Mouse (Mus musculus) Patski (cell line): ENCODE measurements around the gene Dync1i1. TPM values are rescaled to one million over a fixed set of nuclear protein-coding genes. Genes with fewer than 3 reads are reported as not detected.
A peak's percentile ranks its signal among the peaks of the same experiment; 100 is the strongest.
"Not testable (repeated sequence)": the region's sequence is repeated elsewhere in the genome, so short reads cannot be mapped to it uniquely, and the experiment has no call there.

ENCODE experiments used
- ATAC-seq: fragments of 100-300 bp; one replicate; pipeline ENCODE4 v1.8.0; 2021
- CTCF ChIA-PET: fragments of 350-600 bp; sonication (Branson Sonifier 250); formaldehyde crosslinking; loops from one replicate; lab custom pipeline; 2022; ENCODE audit warnings: inconsistent platforms; lab: Charles Lee
- POLR2A ChIA-PET: fragments of 350-600 bp; sonication (Branson Sonifier 250); formaldehyde crosslinking; loops from one replicate; lab custom pipeline; 2022; ENCODE audit warnings: antibody characterized with exemption, inconsistent platforms; lab: Charles Lee
- DNase-seq: peaks from one replicate; pipeline ENCODE4 v3.0.0-alpha.2; 2011; ENCODE audit warnings: low read depth, low spot score
- H3K27me3 ChIP-seq: fragments of 371-371 bp; one replicate; pipeline ENCODE4 v1.5.1; 2021
- CTCF ChIP-seq: fragments of 100-300 bp; IDR thresholded peaks from one replicate; pipeline ENCODE4 v1.5.1; 2021
- in situ Hi-C: fragments of 300-500 bp; cut with MboI; formaldehyde crosslinking; loops from 3 replicates; pipeline ENCODE4 v1.11.1; 2018; ENCODE audit warnings: low pct_unique_long_range_greater_than_20kb, mixed read lengths
- polyA plus RNA-seq: library from polyadenylated mRNA; unstranded; gene quantifications from one replicate; pipeline ENCODE4 v1.2.3, GENCODE M21; 2021

The Dync1i1 gene
- 2.2 TPM for polyA plus RNA-seq

- TF ChIP-seq CTCF, result no peak
- DNase-seq, result no peak
- POLR2A ChIA-PET, result no interaction called here
- ATAC-seq, result peak; percentile 69
- H3K27me3 ChIP-seq, result peaks cover 36% of the 10 kb centered on the region
- in situ Hi-C loops, result no loop called here
- CTCF ChIA-PET, result interaction anchor here (1.3 kb wide), 1 partner anchor 10 kb away, joined by 3 read pairs; no protein-coding TSS in a partner anchor
Measured at GRCm38 (mm10) chr6:5725611-5726236, at the start of gene Dync1i1. Gene Dync1i1, plus strand, starts transcription at chr6:5725639.

- no peaks in the 10 kb centered on the region for H3K27me3 ChIP-seq
- DNase-seq (no peak), ATAC-seq (no peak)
- TF ChIP-seq CTCF, result no peak
- POLR2A ChIA-PET, result no interaction called here
- in situ Hi-C loops, result no loop called here
- CTCF ChIA-PET, result no interaction called here
Measured at GRCm38 (mm10) chr6:5679738-5680137, 45.7 kb upstream of the Dync1i1 start.

- ChIA-PET POLR2A (no interaction called here), CTCF (no interaction called here)
- no peak for TF ChIP-seq CTCF
- in situ Hi-C loops, result no loop called here
- no peak for ATAC-seq
- peaks cover 4% of the 10 kb centered on the region for H3K27me3 ChIP-seq
- no peak for DNase-seq
Measured at GRCm38 (mm10) chr6:5701826-5702225, 23.6 kb upstream of the Dync1i1 start.

DNA sequence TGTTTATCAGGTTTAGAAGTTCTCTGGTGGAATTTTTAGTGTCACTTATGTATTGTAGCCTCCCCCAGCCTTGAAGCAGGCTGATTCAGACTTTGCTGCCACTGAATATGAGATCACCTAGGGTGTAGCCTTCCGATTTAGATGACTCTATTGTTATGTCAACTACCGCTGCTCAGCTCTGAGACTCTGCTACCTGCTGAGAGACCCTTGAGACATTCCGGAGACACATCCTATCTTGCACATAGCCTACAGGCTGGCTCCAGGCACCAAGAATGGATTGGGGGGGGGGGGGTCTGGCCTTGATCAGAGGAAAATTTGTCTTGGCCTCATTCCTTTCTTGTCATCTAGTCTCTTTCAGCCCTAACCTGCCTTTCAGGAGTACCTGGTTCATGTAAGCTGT is 17.5 kb upstream of the Dync1i1 start:
- ATAC-seq, POLR2A ChIA-PET, CTCF ChIA-PET, H3K27me3 ChIP-seq, in situ Hi-C loops, DNase-seq: not testable (repeated sequence)

DNA sequence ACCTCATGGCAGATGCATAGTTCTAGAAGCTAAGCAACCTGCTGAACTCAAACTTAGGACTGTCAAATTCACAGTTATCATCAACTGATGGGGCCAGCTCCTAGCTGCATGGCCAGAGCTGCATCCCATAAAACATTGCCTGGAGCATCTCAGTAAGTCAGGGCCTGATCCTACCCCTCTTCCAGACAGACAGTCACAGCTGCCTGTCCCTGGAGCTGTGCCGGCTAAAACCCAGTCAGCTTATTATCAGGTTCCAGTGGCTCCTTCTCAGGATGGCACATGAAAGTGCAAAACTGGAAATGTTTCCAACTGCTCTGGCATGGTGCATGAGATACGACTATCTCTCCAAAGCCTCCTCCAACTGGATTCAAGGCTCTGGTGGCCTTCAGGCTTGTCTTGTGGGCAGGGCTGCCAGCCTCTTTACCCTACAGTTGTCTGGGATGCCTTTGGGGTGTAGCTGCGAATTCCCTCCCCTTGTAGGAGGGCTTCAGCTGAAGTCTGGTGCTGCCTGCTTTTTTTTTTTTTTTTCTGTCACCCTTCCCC is 15.3 kb upstream of the Dync1i1 start:
- H3K27me3 ChIP-seq, result peaks cover 20% of the 10 kb centered on the region
- no peak for TF ChIP-seq CTCF
- DNase-seq, result no peak
- ATAC-seq, result no peak
- ChIA-PET CTCF (no interaction called here), POLR2A (no interaction called here)
- in situ Hi-C loops, result no loop called here

DNA sequence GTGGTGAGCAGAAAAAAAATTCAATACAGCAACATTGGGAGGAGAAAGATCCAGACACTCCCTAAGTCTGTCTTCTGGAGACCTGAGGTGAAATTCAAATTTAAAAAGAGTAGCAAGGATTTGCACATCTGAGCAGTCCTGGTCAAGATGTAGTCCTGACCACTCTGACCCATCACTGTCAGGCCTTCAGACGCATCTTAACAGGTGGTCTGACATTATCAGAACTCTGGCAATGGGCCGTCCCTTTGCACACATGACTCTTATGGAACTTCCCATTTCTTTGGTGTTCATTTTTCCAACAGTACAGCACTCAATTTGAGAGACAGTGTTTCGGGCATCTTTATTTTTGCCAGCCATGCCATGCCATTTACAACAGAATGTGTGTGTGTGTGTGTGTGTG is 12.8 kb upstream of the Dync1i1 start:
- peaks cover 36% of the 10 kb centered on the region for H3K27me3 ChIP-seq
- ChIA-PET CTCF (no interaction called here), POLR2A (no interaction called here)
- TF ChIP-seq CTCF, result no peak
- ATAC-seq (no peak), DNase-seq (no peak)
- in situ Hi-C loops, result no loop called here

GRCm38 (mm10) chr6:5715101-5715618 is 10.3 kb upstream of the Dync1i1 start:
- ATAC-seq (no peak), DNase-seq (no peak)
- CTCF ChIA-PET, result no interaction called here
- in situ Hi-C loops, result no loop called here
- no peak for TF ChIP-seq CTCF
- POLR2A ChIA-PET, result no interaction called here
- H3K27me3 ChIP-seq, result peaks cover 42% of the 10 kb centered on the region

GRCm38 (mm10) chr6:5718955-5719354 is 6.5 kb upstream of the Dync1i1 start:
- in situ Hi-C loops, result no loop called here
- ATAC-seq (no peak), DNase-seq (no peak)
- CTCF ChIA-PET, result no interaction called here
- TF ChIP-seq CTCF, result no peak
- H3K27me3 ChIP-seq, result peaks cover 47% of the 10 kb centered on the region
- POLR2A ChIA-PET, result no interaction called here

DNA sequence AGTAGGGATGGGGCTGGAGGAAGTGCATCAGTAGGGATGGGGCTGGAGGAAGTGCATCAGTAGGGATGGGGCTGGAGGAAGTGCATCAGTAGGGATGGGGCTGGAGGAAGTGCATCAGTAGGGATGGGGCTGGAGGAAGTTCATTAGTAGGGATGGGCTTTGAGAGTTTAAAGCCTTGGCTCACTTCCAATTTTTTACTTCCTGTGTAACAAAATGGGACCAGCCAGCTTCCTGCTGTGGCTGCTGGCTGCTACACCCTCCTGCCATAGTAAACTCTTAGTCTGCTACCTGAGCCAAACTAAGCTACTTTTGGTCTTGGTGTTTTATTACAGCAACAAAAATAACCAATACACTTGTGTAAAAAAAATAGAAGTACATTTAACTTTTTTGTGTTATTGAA is 4.7 kb upstream of the Dync1i1 start:
- POLR2A ChIA-PET, DNase-seq, CTCF ChIA-PET, in situ Hi-C loops, ATAC-seq: not testable (repeated sequence)
- peaks cover 47% of the 10 kb centered on the region for H3K27me3 ChIP-seq

DNA sequence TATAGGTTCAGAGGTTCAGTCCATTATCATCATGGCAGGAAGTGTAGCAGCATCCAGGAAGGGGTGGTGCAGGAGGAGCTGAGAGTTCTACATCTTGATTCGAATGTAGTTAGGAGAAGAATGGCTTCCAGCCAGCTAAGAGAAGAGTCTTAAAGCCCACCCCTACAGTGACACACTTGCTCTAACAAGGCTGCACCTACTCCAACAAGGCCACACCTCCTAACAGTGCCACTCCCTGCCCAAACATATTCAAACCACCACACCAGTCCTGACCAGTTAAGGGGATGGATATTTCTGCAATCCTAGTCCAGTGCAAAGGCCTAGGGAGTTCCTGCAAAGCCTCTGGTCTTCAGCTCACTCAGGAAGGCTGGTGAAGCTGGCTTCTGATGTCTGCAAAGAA is 1.5 kb upstream of the Dync1i1 start:
- ATAC-seq (no peak), DNase-seq (no peak)
- H3K27me3 ChIP-seq, result peaks cover 42% of the 10 kb centered on the region
- in situ Hi-C loops, result no loop called here
- ChIA-PET POLR2A (no interaction called here), CTCF (no interaction called here)
- TF ChIP-seq CTCF, result no peak

- no peak for ATAC-seq
- CTCF ChIA-PET, result no interaction called here
- POLR2A ChIA-PET, result no interaction called here
- peaks cover 31% of the 10 kb centered on the region for H3K27me3 ChIP-seq
- DNase-seq, result no peak
- no peak for TF ChIP-seq CTCF
- in situ Hi-C loops, result no loop called here
Measured at GRCm38 (mm10) chr6:5726237-5726670, 815 bp downstream of the Dync1i1 start.

- in situ Hi-C loops, result no loop called here
- ATAC-seq (no peak), DNase-seq (no peak)
- POLR2A ChIA-PET, result no interaction called here
- H3K27me3 ChIP-seq, result peaks cover 5% of the 10 kb centered on the region
- CTCF ChIA-PET, result no interaction called here
- no peak for TF ChIP-seq CTCF
Measured at GRCm38 (mm10) chr6:5733217-5733616, 7.8 kb downstream of the Dync1i1 start.
